Mouse (Mus musculus): ENCODE data around the gene Gm49383. TPM values are rescaled to one million over a fixed set of nuclear protein-coding genes. Genes with fewer than 3 reads are reported as not detected.

Gene Gm49383
- polyA plus RNA-seq (2014; fragmentation: Illumina TruSeq; extraction: RNeasy Lipid Tissue Mini Kit (QIAGEN cat#74804); ENCODE audit: low read depth, low replicate concordance) = 3.4 TPM

DNA sequence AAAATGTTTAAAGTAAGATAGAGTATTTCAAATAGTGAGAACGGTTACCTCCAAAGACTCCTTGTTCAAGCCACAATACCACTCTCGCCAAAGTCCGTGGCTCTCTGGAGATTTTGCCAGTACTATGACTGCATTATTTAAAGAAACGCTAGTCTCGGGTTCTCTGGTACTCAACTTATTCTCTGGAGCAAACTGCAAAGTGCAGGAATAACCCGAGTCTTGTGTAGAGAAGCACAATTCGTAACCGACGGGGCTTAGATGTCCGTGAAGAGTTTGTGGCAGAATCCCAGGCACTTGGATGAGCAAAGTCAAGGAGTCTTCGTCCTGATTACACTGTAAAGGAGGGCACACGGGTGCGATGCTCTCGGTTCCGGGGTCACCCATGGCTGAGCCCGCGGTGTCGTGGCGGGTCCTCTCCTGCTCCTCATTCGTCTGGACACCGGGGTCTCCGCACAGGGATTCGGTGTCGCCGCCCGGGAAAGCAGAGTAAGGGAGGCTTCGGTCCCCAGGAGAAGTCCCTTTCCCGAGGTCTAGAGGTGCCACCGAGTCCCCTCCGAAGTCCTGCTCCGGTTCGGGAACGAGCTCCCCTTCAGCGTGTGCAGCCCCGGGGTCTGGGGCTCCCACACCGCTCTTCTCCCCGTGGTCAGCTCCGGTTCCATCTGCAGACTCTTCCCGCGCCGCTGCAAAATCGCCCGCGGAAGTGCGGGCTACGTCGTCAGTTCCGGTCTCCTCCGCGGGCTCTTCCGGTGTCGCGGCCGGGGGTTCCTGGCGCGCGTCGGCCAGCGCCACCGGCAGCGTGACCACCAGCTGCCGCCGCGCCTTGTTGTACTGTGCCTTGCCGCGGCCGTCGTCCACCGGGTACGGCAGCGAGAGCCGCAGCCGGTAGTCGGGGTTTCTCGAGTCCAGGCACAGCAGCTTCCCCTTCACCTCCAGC is at the start of gene Gm49383:
TSS of gene Gm49383 (minus strand) at position 661 of the 934 bp plus-strand sequence.

DNA sequence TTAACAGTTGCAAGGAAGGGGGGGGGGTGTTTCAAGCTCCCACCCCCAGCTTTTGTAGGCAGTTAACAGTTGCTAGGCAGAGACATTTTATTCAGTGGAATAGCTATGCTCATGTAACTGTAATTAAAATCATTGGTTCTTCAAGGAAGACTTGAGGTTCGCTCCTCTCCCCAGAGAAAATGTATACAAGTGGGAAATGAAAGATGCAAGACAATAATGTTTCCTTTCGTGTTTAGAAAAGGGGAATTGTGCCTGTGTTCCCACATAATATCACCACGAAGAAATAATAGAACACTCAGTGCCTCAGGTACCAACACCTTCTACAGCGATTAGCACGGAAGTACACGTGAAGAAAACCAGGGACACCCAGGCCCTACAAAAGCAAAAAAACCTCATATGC is 44.0 kb upstream of the Gm49383 start, which contains the start of gene Klhdc1:
TSS of gene Klhdc1 (plus strand) at position 301 of the 400 bp plus-strand sequence.

DNA sequence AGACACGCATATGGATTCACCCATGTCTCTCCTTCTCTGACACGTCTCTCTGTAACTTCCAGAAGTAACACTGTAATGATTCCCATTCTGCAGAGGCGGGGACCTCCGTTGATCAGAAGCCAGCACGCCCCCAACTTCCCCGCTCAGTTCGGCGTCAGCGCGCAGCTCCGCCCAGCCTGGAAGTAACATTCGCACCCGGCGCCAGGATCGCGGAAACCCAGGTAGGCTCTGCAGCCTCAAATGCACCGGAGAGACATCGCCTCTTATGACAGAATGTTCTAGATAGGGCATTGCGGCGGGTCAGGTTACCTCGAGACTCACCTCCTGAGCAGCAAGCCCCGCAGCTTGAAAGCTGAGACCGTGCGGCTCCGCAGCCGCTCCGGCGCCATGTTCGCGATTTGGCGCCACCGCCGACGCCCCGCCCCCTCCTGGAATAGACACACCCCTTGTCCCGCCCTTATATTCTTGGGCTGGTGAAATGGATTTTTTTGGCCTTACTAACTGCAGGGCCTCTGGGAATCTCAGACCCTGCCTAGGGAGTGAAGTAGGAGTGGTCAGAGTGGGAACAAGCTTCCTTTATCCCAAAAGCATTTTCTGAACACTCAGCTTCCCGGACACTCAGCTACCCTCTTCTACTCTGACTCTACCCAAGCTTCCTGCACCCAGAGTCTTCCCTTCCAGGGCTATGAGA is 31.0 kb upstream of the Gm49383 start, which contains the start of gene Pole2:
TSS of gene Pole2 (minus strand) at position 420 of the 691 bp plus-strand sequence.

DNA sequence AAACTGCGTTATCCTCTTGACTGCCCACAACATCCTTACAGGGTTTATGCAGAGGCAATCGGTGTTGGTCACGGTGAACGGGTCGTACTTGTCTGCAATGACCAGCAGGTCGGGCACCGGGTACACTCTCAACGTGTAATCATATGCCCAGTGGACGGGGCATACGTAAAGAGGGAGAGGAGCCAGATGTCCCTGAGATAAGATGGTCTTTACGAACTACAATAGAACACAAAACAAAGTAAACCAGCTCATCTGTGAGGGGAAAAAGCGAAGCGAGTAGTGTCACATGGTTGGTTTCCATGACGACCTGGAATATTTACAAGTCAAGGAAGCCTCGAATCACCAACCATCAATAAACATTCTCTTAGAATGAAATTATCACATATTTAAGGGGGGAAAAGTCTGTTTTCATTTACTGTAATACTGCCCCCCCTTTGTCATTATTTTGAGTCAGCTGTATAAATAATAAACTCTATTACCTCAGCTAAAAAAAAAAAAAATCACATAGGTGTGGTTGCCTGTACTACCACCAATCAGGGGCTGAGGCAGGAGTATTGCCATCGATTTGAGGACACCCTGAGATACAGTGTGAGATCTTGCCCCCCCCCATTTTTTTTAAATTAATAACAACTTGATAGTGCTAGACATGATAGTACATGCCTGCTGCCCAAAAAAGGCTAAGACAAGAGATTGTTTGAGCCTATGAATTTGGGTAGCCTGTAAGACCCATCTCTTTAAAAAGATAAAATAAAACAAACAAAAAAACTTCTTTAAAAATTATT is 7.3 kb upstream of the Gm49383 start, which contains the start of gene Gm49384:
TSS of gene Gm49384 (minus strand) at position 216 of the 782 bp plus-strand sequence.

DNA sequence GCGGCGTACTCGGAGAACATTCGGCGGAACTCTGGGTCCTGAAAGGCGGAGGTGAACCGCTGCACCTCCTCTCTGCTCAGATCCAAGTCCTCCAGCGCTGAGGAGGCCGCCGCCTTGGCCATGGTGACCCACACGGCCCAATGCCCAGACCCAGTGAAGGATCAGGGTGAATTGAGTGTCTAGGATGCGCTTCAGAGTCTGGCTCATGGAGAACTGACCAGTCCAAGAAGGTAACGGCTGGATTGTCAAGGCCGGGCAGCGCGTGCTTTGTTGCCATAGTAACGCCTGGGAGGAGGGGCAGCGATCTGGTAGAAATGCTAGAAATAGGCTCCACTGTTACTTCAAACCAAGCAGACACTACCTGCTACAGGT is 1.2 kb upstream of the Gm49383 start, which contains the start of gene Dnaaf2:
TSS of gene Dnaaf2 (minus strand) at position 266 of the 372 bp plus-strand sequence.

DNA sequence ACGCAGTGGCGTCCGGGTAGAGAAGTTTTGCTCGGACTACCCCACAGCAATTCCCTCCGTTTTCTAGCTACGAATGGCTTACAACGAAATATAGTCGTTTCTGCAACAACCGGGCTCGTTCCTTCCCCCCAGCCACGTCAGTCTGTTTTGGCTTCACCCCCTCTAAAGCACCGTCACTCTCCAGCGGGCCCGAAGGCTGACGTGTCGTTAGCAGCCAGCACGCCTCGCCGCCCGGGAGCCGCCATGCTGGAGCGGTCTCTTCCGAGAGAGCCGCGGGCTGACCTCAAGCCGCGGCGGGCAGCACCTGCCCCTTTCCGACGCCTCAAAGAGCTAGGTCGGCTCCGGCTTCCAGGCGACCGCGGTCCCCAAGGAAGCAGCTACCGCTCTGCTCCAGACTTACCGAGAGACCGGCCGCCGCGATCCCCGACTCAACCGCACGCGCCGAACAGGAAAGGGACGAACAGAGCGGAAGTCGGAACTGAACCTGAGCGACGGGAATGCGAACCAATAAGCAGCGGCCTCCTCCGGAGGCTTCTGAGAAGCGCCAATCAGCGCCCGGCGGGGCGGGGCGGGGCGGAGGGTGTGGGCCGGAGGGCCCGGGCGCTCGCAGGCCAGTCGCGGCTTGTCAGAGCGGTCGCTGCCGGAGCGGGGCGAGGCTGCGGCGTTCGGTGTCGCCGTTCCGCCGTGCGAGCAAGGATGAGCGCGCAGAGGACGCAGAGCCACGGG is 13.2 kb downstream of the Gm49383 start, which contains the start of the genes Rpl36al and Mgat2:
TSS of gene Rpl36al (minus strand) at position 501 of the 726 bp plus-strand sequence.
TSS of gene Mgat2 (plus strand) at position 575 of the 726 bp plus-strand sequence.

DNA sequence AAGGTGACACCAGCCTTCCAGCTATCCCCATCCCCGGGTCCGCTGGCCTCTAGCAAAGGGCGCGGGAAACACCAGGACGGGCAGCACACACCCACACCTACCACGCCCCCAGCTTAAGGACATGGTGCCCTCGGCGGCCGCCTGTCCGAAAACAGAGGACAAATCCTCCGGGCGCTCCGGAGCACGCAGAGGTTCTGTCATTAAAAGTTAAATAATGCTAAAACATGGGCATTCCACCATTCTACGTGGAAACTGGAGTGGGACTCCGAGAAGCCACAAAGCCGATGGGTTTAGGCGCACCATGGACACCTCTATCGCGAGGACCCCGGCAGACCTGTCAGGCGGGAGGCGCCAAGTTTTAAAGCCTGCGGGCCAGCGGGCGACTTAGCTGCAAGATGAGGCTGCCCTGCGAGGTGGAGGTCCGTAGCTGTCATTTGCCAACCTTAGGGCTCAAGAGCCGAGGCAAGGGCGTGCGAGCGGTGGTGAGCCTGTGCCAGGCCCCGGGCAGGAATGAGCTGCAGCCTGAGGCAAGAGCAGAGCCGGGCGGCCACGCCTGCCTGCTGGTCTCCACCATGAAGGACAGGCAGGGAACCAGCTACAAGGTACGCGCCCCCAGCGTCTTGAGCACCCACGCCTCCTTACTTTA is 28.3 kb downstream of the Gm49383 start, which contains the start of gene Lrr1:
TSS of gene Lrr1 (plus strand) at position 354 of the 646 bp plus-strand sequence.

DNA sequence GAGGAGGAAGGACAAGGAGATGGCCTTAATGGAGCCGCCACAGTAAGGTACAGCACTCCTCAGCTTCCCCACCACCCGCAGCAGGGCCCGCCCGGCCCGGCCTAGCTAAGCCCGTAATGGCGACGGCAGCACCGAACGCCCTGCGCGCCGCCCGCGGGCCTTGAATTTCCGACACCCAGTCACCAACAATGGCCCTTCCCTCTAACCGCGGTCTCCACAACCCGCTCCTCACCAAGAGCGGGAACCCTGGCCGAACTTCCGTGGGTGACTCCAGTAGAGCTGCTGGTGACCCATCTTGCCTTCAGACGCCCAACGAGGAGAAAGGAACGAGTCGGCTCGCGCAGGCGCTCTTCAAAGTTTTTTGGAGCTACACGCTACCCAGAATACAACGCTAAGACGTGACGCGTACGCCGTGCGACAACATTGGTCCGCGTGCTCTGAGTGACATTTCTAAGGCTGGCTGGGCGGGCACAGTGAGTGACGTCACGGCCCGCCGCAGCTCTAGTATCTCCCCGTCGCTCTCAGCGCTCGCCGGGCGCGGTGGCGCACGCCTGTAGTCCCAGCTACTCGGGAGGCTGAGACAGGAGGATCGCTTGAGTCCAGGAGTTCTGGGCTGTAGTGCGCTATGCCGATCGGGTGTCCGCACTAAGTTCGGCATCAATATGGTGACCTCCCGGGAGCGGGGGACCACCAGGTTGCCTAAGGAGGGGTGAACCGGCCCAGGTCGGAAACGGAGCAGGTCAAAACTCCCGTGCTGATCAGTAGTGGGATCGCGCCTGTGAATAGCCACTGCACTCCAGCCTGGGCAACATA is 37.9 kb downstream of the Gm49383 start, which contains the start of gene Rps29:
TSS of gene Rps29 (minus strand) at position 422 of the 813 bp plus-strand sequence.

Other genes starting within 250 kb of the Gm49383 start
- gene Rps29, start 37.9 kb downstream of the Gm49383 start, polyA plus RNA-seq (2014; fragmentation: Illumina TruSeq; extraction: RNeasy Lipid Tissue Mini Kit (QIAGEN cat#74804); ENCODE audit: low read depth, low replicate concordance) = 3,001 TPM
- gene Lrr1, start 28.3 kb downstream of the Gm49383 start, polyA plus RNA-seq (2014; fragmentation: Illumina TruSeq; extraction: RNeasy Lipid Tissue Mini Kit (QIAGEN cat#74804); ENCODE audit: low read depth, low replicate concordance) = 0.89 TPM
- 623 TPM for gene Rpl36al, start 13.0 kb downstream of the Gm49383 start, polyA plus RNA-seq (2014; fragmentation: Illumina TruSeq; extraction: RNeasy Lipid Tissue Mini Kit (QIAGEN cat#74804); ENCODE audit: low read depth, low replicate concordance)
- gene Mgat2, start 12.9 kb downstream of the Gm49383 start, polyA plus RNA-seq (2014; fragmentation: Illumina TruSeq; extraction: RNeasy Lipid Tissue Mini Kit (QIAGEN cat#74804); ENCODE audit: low read depth, low replicate concordance) = 45.2 TPM
- 1.8 TPM for gene Dnaaf2, start 1.3 kb upstream of the Gm49383 start, polyA plus RNA-seq (2014; fragmentation: Illumina TruSeq; extraction: RNeasy Lipid Tissue Mini Kit (QIAGEN cat#74804); ENCODE audit: low read depth, low replicate concordance)
- gene Gm49384, start 7.2 kb upstream of the Gm49383 start, polyA plus RNA-seq (2014; fragmentation: Illumina TruSeq; extraction: RNeasy Lipid Tissue Mini Kit (QIAGEN cat#74804); ENCODE audit: low read depth, low replicate concordance) = 3.1 TPM
- gene Pole2, start 31.1 kb upstream of the Gm49383 start, polyA plus RNA-seq (2014; fragmentation: Illumina TruSeq; extraction: RNeasy Lipid Tissue Mini Kit (QIAGEN cat#74804); ENCODE audit: low read depth, low replicate concordance) = 3.3 TPM
- gene Klhdc1, start 44.1 kb upstream of the Gm49383 start, polyA plus RNA-seq (2014; fragmentation: Illumina TruSeq; extraction: RNeasy Lipid Tissue Mini Kit (QIAGEN cat#74804); ENCODE audit: low read depth, low replicate concordance) = 14.3 TPM
- 52.5 TPM for gene Klhdc2, start 99.6 kb upstream of the Gm49383 start, polyA plus RNA-seq (2014; fragmentation: Illumina TruSeq; extraction: RNeasy Lipid Tissue Mini Kit (QIAGEN cat#74804); ENCODE audit: low read depth, low replicate concordance)
- 31.5 TPM for gene Nemf, start 160.1 kb upstream of the Gm49383 start, polyA plus RNA-seq (2014; fragmentation: Illumina TruSeq; extraction: RNeasy Lipid Tissue Mini Kit (QIAGEN cat#74804); ENCODE audit: low read depth, low replicate concordance)
- gene Arf6, start 175.0 kb upstream of the Gm49383 start, polyA plus RNA-seq (2014; fragmentation: Illumina TruSeq; extraction: RNeasy Lipid Tissue Mini Kit (QIAGEN cat#74804); ENCODE audit: low read depth, low replicate concordance) = 56.5 TPM
- 0.61 TPM for gene Gm9887, start 175.4 kb upstream of the Gm49383 start, polyA plus RNA-seq (2014; fragmentation: Illumina TruSeq; extraction: RNeasy Lipid Tissue Mini Kit (QIAGEN cat#74804); ENCODE audit: low read depth, low replicate concordance)

Data from adipose tissue, adult 10 weeks (tissue).